In genomic region chr5:147782761-147783160, GRCm38 (mm10) we compare ENCODE assay signal across 24 mouse cellular contexts. TPM values are rescaled to one million over a fixed set of nuclear protein-coding genes. Genes with fewer than 3 reads are reported as not detected.
DNase-seq lines count a peak whose midpoint lies in the region; ATAC-seq and TF ChIP-seq lines count a peak whose summit lies in the region.
"Had no signal": no experiment of that assay in that cellular context is flagged by ENCODE, and none has a peak within 500 bp of the region (broad histone marks: within the 10 kb centered on the region; RNA-seq: fewer than 3 reads in every experiment).

No protein-coding gene starts in this region.

- peak; percentile 63 to 76 for DNase-seq in cerebellum, postnatal 10 days
- DNase-seq in cerebellum, adult 2 months: no peak
- DNase-seq in heart, adult 11 months: peak; percentile 67
- DNase-seq in heart, adult 9 months (ENCODE audit: low spot score in 2 of 2): no peak
- no peak for DNase-seq in heart, adult 8-10 months (ENCODE audit: low spot score)
- no peak for DNase-seq in lung, embryonic 14.5 days
- no peak for DNase-seq in lung, postnatal 25 days (ENCODE audit: low spot score)
- DNase-seq: adrenal gland, adult 8-10 months; cerebellum, adult 9-10 months; gastrocnemius, postnatal 10 days; kidney, adult 2 months; liver, embryonic 13.5 days; lung, adult 18-20 months; right cerebral cortex, postnatal 25 days had no signal

- H3K36me3 ChIP-seq in heart, embryonic 14.5 days (ENCODE audit: control insufficient read depth, insufficient read depth, low read length): no peaks in the 10 kb centered on the region
- no peaks in the 10 kb centered on the region for H3K36me3 ChIP-seq in lung, embryonic 14.5 days (ENCODE audit: insufficient read depth)
- H3K36me3 ChIP-seq: embryonic facial prominence, embryonic 12.5 days; forebrain, embryonic 12.5 days; limb, embryonic 10.5 days; limb, embryonic 15.5 days; liver, embryonic 13.5 days; stomach, embryonic 15.5 days had no signal

- H3K4me3 ChIP-seq in cerebellum, adult 2 months (replicated peaks; ENCODE audit: insufficient read depth, low read depth, low read length): no peak overlapping the region
- H3K4me3 ChIP-seq in heart, embryonic 14.5 days (ENCODE audit: control insufficient read depth in 1 of 2, insufficient read depth in 1 of 2, low read depth in 1 of 2, low read length in 2 of 2): no peak overlapping the region
- H3K4me3 ChIP-seq in lung, embryonic 14.5 days (ENCODE audit: low read depth, low read length): no peak overlapping the region
- H3K4me3 ChIP-seq: embryonic facial prominence, embryonic 12.5 days; erythroblast, embryonic 14.5 days; forebrain, embryonic 12.5 days; limb, embryonic 10.5 days; limb, embryonic 15.5 days; liver, embryonic 13.5 days; stomach, embryonic 15.5 days had no signal

- ATAC-seq in heart, embryonic 14.5 days (ENCODE audit: insufficient number of reproducible peaks, insufficient read depth, low FRiP score, low read depth): peak; percentile 43; the same call in 1 of the 2 replicates
- ATAC-seq in lung, embryonic 14.5 days (ENCODE audit: insufficient read depth): peak; percentile 35; the same call in 1 of the 2 replicates
- ATAC-seq: hindbrain, embryonic 16.5 days; midbrain, embryonic 16.5 days had no signal

- WGBS in cerebellum, adult 2 months: 38% methylated on average over 7 of the region's 7 CpGs
- 43% methylated on average over 7 of the region's 7 CpGs for WGBS in heart, embryonic 14.5 days
- whole genome bisulfite sequencing in lung, embryonic 14.5 days: 42% methylated on average over 7 of the region's 7 CpGs

- no peak for TF ChIP-seq POLR2A in cerebellum, adult 2 months (IDR thresholded peaks at IDR 0.05; ENCODE audit: borderline replicate concordance, insufficient read depth, low read length)

- H3K4me2 ChIP-seq in heart, embryonic 14.5 days (ENCODE audit: low read length): no peak overlapping the region
- H3K4me2 ChIP-seq in lung, embryonic 14.5 days: 0 out of 2 replicates have a peak overlapping the region, but pooled peaks have one; percentile 12
- H3K4me2 ChIP-seq: embryonic facial prominence, embryonic 12.5 days; forebrain, embryonic 12.5 days; limb, embryonic 15.5 days; liver, embryonic 13.5 days; stomach, embryonic 15.5 days had no signal

- H3K27me3 ChIP-seq in cerebellum, adult 2 months (ENCODE audit: control insufficient read depth, insufficient read depth, low read length): no peaks in the 10 kb centered on the region
- no peaks in the 10 kb centered on the region for H3K27me3 ChIP-seq in heart, embryonic 14.5 days (ENCODE audit: control insufficient read depth, insufficient read depth, low read length)
- H3K27me3 ChIP-seq in lung, embryonic 14.5 days (ENCODE audit: insufficient read depth, low read length): no peaks in the 10 kb centered on the region
- H3K27me3 ChIP-seq: CH12.LX; embryonic facial prominence, embryonic 12.5 days; forebrain, embryonic 12.5 days; limb, embryonic 15.5 days; liver, embryonic 13.5 days; stomach, embryonic 15.5 days had no signal

- no peak overlapping the region for H3K27ac ChIP-seq in cerebellum, adult 2 months (ENCODE audit: insufficient read depth, low read length)
- H3K27ac ChIP-seq in heart, embryonic 14.5 days (replicated peaks in 1 of 2; ENCODE audit: control insufficient read depth in 1 of 2, insufficient read depth in 1 of 2, low read depth in 2 of 2, low read length in 2 of 2): no peak overlapping the region
- H3K27ac ChIP-seq in lung, embryonic 14.5 days (ENCODE audit: low read depth): no peak overlapping the region
- H3K27ac ChIP-seq: embryonic facial prominence, embryonic 12.5 days; forebrain, embryonic 12.5 days; limb, embryonic 10.5 days; limb, embryonic 15.5 days; liver, embryonic 13.5 days; stomach, embryonic 15.5 days had no signal

- H3K4me1 ChIP-seq in cerebellum, adult 2 months (ENCODE audit: control insufficient read depth, insufficient read depth, low read length): no peaks in the 10 kb centered on the region
- peaks cover 5 to 8% of the 10 kb centered on the region in 2 experiments; a peak in 3 of 4 replicates for H3K4me1 ChIP-seq in heart, embryonic 14.5 days (ENCODE audit: control insufficient read depth in 2 of 2, insufficient read depth in 2 of 2, low read length in 2 of 2)
- H3K4me1 ChIP-seq in lung, embryonic 14.5 days (ENCODE audit: insufficient read depth): no peaks in the 10 kb centered on the region
- H3K4me1 ChIP-seq: forebrain, embryonic 12.5 days; liver, embryonic 13.5 days; stomach, embryonic 15.5 days had no signal

- no peak for TF ChIP-seq CTCF in cerebellum, adult 2 months (IDR thresholded peaks at IDR 0.05; ENCODE audit: borderline replicate concordance, insufficient read depth, low read depth, low read length)
- TF ChIP-seq CTCF in lung, embryonic 14.5 days (IDR thresholded peaks at IDR 0.05; ENCODE audit: low read depth): no peak

- H3K9me3 ChIP-seq in heart, embryonic 14.5 days (ENCODE audit: control insufficient read depth, low read length): peaks cover 3% of the 10 kb centered on the region; the same call in 1 of the 2 replicates
- H3K9me3 ChIP-seq in lung, embryonic 14.5 days (ENCODE audit: low read depth, low read length): no peaks in the 10 kb centered on the region; the same call in 1 of the 2 replicates
- H3K9me3 ChIP-seq: embryonic facial prominence, embryonic 12.5 days; limb, embryonic 10.5 days; limb, embryonic 15.5 days; stomach, embryonic 15.5 days had no signal

- H3K9ac ChIP-seq in heart, embryonic 14.5 days (ENCODE audit: low read length): no peak overlapping the region
- no peak overlapping the region for H3K9ac ChIP-seq in lung, embryonic 14.5 days
- H3K9ac ChIP-seq: embryonic facial prominence, embryonic 12.5 days; forebrain, embryonic 12.5 days; limb, embryonic 15.5 days; liver, embryonic 13.5 days; stomach, embryonic 15.5 days had no signal

RNA-seq across cellular contexts. Expression of gene Flt1, which starts 57.0 kb away (rescaled TPM):
- 21.4 and 24.7 TPM in 2 replicates for polyA plus RNA-seq in cerebellum, adult 2 months (2012; rRNA removed)
- polyA plus RNA-seq in heart, embryonic 14.5 days (2014; fragmentation: Nextera tagmentation; extraction: Ambion mirVana): 28.9 and 29.5 TPM in 2 replicates
- total RNA-seq in heart, adult 8-10 months (2022): 10 to 100 TPM; 69.6 to 80.3 (median 73.2) TPM
- polyA plus RNA-seq in lung, embryonic 14.5 days (2014; fragmentation: Nextera tagmentation; extraction: Ambion mirVana): 18.4 and 22.9 TPM in 2 replicates

Comparison
In these comparisons a context has a peak if more than half of its experiments do, and no peak if none do; other contexts are left out.
1. DNase-seq: peak in cerebellum, postnatal 10 days (2 of 2) and heart, adult 11 months (single experiment); none in cerebellum, adult 2 months (0 of 2), heart, adult 9 months (0 of 2), heart, adult 8-10 months (single experiment), lung, embryonic 14.5 days (single experiment) and lung, postnatal 25 days (single experiment).